Mouse (Mus musculus) neutrophil, adult 5-6 weeks (primary cell): Measurements from ENCODE around the gene Prrt1. TPM values are rescaled to one million over a fixed set of nuclear protein-coding genes. Genes with fewer than 3 reads are reported as not detected.

ENCODE experiments used
- ATAC-seq: fragments of 151-379, 151-347 bp; 2 replicates; pipeline ENCODE4 v1.8.0; 2017; ENCODE audit warnings: mild to moderate bottlenecking, moderate TSS enrichment; ENCODE audit not compliant: insufficient number of reproducible peaks, poor library complexity, low FRiP score, severe bottlenecking; ENCODE audit errors: extremely low read depth
- total RNA-seq: library from RNA; stranded (forward); fragments of 200-1000 nt; gene quantifications from 2 replicates; pipeline ENCODE4 v1.2.3, GENCODE M21; 2017

Prrt1 gene
- total RNA-seq, 1 experiment from 2014 or later = not detected

DNA sequence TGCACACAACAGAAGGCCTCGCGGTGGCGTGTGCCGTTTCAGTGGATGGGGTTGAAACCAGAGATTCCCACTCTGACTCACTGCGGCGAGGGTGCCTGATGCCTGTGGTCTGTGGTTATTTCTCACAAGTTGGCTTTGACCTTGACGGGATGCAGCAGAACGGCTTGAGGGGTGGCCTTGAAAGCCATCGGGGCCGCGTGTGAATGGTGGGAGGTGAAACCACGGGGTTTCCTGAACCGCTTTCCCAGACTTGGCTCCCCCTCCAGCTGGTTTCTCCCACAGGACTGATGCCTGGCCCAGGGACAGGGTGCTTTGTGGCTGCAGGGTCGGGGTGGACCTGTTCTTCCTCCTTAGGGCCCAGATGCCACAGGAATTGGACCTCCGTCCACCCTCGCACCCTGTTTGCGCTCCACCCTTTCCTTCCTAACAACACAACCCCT is 51.8 kb downstream of the Prrt1 start:
- ATAC-seq = no peak

DNA sequence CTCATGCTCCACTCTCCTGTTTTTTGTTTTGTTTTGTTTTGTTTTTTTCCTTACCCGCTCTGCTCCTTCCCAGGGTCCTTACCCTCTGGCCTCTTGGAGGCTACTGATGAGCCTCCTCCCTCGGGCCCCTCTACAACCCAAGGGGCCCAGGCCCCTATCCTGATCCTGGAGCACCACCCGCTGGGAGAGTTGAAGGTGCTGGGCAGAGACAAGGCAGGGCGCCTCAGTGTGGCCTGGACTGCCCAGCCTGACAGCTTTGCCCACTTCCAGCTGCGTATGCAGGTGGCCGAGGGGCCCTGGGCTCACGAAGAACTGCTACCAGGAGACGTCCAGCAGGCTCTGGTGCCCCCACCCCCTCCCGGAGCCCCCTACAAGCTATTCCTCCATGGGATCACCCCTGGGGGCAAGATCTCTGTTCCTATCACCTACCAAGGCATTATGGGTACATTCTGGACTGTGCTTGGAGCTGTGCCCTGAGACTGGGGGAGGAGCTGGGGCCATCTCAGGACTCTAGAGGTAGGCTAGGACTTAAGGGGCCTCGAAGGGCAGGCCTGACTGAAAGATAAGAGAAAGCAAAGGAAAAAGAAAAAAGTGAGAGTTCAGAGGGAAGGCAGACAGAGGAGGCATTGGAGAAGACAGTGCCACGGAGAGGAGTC is 52.7 kb downstream of the Prrt1 start:
- ATAC-seq = no peak

Other genes starting within 250 kb of the Prrt1 start
- 12.5 and 14.0 TPM in 2 replicates for gene BC051142, start 230.7 kb upstream of the Prrt1 start, total RNA-seq
- gene Btnl4, start 152.2 kb upstream of the Prrt1 start, total RNA-seq = not detected in 2 replicates
- gene Btnl6, start 112.2 kb upstream of the Prrt1 start, total RNA-seq = not detected in 2 replicates
- 0.58 and 1.2 TPM in 2 replicates for gene Notch4, start 65.3 kb upstream of the Prrt1 start, total RNA-seq
- gene Gpsm3, start 39.7 kb upstream of the Prrt1 start, total RNA-seq = 188 and 218 TPM in 2 replicates
- 89.6 and 100 TPM in 2 replicates for gene Pbx2, start 38.3 kb upstream of the Prrt1 start, total RNA-seq
- gene Ager, start 31.7 kb upstream of the Prrt1 start, total RNA-seq = 15.7 and 19.8 TPM in 2 replicates
- 15.9 and 17.6 TPM in 2 replicates for gene Rnf5, start 25.8 kb upstream of the Prrt1 start, total RNA-seq
- 27.5 and 32.9 TPM in 2 replicates for gene Agpat1, start 25.3 kb upstream of the Prrt1 start, total RNA-seq
- gene Egfl8, start 13.6 kb upstream of the Prrt1 start, total RNA-seq = 1.7 and 4.2 TPM in 2 replicates
- 17.2 and 18.7 TPM in 2 replicates for gene Ppt2, start 1.0 kb upstream of the Prrt1 start, total RNA-seq
- gene Fkbpl, start 15.2 kb downstream of the Prrt1 start, total RNA-seq = 15.2 and 17.2 TPM in 2 replicates
- 26.9 and 27.4 TPM in 2 replicates for gene Atf6b, start 17.6 kb downstream of the Prrt1 start, total RNA-seq
- not detected in 2 replicates for gene Tnxb, start 41.0 kb downstream of the Prrt1 start, total RNA-seq
- gene C4b, start 114.3 kb downstream of the Prrt1 start, total RNA-seq = 0.12 and 0.23 TPM in 2 replicates
- gene Cyp21a1, start 175.0 kb downstream of the Prrt1 start, total RNA-seq = not detected in 2 replicates
- gene Stk19, start 207.4 kb downstream of the Prrt1 start, total RNA-seq = 23.5 and 39.9 TPM in 2 replicates
- 36.1 and 45.8 TPM in 2 replicates for gene Dxo, start 207.5 kb downstream of the Prrt1 start, total RNA-seq
- 79.7 and 92.2 TPM in 2 replicates for gene Skiv2l, start 220.7 kb downstream of the Prrt1 start, total RNA-seq
- 22.6 and 36.0 TPM in 2 replicates for gene Nelfe, start 220.9 kb downstream of the Prrt1 start, total RNA-seq
- 0.58 and 0.98 TPM in 2 replicates for gene Cfb, start 233.0 kb downstream of the Prrt1 start, total RNA-seq
- 2.8 and 3.8 TPM in 2 replicates for gene Zbtb12, start 249.9 kb downstream of the Prrt1 start, total RNA-seq